Mouse (Mus musculus) activated CD4-positive, CD25-positive, alpha-beta regulatory T cell (primary cell): ENCODE data around the gene En2. TPM values are rescaled to one million over a fixed set of nuclear protein-coding genes. Genes with fewer than 3 reads are reported as not detected.

ENCODE experiments used
- polyA plus RNA-seq, 2 experiments: library from polyadenylated mRNA; unstranded; fragments of 100-300 nt; shearing (Covaris generic); gene quantifications; one replicate each; pipeline ENCODE4 v1.2.1; 2017

The En2 gene
- polyA plus RNA-seq, result under 1 TPM in 1 of 2 experiments, not detected in 1; 0.22 TPM

DNA sequence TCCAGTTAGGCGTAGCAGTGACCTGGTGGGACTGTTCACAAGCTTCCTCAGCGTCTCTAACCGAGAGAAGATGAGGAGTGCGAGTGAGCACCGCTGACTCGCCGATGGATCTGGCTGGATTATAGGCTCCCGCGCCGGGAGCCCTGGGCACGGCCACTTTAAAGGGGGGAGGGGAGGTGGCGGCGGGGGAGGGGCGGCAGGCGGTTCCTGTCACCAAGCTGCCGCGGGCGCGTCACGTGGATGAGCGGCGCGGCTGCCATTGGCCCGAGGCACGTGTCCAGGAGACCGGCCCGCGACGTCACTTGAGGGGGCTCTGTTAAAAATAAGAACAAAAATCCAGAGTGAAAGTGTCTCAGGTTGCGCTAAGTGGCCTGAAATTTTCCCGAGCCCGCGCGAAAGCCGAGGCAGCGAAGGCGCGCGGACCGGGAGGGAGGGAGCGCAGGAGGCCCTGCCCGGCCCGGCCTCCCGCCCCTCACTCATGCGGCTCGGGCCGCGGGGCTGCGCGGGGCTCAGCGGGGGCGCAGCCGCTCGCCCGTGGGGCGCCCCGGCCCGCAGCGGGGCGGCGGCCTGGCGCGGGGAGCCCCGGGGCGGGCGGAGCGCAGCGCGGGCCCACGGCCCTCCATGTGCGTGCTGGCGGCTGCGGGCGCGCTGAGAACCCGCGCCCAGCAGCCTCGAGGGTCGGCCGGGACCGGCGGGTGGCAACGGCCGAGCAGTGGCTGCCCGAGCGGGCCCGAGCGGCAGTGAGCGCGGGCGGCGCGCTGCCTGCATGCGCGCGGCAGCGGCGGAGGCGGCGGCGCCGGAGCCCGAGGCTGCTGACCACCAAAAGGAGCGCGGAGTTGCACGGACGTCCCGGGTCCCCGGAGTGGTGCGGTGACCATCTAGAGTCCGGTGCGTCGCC lies at the start of gene En2:
Gene En2, plus strand, starts transcription at position 337 of the 898 bp plus-strand sequence.

Other genes with a start within 250 kb of the En2 start
- 10 to 100 TPM; 11.0 to 17.6 TPM for gene Insig1, start 94.3 kb upstream of the En2 start, polyA plus RNA-seq
- under 1 TPM in 1 of 2 experiments, not detected in 1; 0.06 TPM for gene Cnpy1, start 80.1 kb downstream of the En2 start, polyA plus RNA-seq
- 10 to 100 TPM; 29.3 to 37.0 TPM for gene Rbm33, start 151.4 kb downstream of the En2 start, polyA plus RNA-seq